Mouse (Mus musculus): Measurements from ENCODE around the gene Elf5.

Elf5 gene

DNA sequence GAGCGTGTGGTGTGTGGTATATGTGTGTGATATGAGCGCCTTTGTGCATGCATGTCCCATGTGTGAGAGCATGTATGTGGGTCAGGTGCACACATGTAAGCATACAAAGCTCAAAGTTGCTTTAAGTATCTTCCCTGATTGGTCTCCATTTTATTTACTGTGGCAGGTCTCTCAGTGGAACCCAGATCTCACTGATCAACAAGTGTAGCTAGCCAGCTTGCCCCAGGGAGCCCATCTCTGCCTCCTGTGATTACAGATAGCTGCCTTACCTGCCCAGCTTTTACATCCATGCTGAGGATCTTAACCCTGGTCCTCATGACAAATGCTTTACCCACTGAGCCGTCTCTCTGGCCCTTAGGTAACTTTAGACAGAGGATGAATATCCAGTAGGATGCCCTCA, 66.8 kb downstream of the Elf5 start:
- DNase-seq = no peak

DNA sequence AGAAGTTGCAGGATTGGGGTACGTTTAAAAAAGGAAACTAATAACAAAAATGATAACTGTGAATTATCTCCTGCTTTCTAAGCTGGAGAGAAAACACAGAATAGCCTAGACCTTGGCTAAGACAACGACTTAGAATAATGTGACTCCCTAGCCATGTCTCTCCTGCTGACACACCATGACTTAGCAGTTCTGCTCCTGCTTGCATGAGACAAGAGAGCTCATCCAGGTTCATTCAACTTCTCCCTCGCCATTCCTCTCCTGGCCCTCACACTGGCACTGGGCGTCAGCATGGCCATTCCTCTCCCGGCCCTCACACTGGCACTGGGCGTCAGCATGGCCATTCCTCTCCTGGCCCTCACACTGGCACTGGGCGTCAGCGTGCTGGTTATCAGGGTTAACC, 68.8 kb downstream of the Elf5 start:
- no peak for DNase-seq

DNA sequence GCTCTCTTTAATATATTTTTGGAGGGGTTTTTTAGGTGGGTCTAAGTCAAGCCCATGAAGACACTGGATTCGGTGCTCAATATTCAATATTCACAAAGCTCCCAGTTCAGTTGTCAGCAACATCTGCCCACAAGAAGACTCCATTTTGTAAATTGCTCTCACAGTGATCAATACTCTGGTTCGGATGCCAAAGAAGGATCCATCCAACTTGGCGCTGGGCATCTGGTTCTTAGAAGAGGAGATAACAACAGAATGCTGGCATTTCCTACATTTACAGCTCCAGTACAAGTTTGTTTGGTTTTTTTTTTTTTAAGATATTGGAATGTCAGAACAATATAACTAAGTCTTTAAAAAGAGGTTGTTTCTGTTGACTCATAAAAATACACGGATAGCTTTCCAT, 69.4 kb downstream of the Elf5 start:
- no peak for DNase-seq

DNA sequence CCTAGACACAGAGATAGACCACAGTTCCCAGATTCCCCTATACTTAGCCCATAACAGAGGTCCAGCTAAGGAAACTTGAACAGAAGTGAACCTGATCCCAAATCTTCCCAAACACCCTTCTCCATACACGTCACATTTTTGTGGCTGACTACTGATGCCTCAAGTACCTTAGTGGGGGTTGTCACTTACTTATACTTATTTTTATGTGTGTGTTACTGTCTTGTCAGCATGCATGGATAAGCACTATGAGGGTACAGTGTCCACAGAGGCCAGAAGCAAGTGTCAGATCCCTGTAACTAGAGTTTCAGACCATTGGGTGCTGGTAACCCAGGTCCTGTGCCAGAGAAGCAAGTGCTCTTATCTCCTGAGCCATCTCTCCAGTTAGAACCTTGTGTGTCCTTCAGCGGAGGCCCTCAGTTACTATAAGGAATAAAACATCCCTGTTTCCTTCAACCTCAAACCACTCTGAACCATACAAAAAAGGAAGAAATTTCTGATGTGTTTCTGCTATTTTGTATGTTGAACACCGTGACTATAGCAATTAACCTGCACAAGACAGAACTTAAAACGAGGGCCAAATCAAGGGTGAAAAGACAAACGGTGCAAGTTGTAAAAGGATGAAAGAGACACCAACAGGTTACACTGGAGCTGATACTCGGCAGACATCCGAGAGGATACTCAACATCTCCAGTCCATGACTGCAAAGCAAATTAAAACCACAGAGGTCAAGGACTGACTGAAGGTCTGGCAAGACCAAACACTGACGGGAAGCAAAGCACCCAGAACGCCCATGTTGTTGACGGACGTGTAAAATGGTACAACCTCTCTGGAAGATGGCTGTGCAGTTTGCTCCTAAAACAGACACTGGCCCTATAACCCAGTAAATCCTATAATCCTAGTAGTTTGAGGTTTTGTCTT, 70.1 kb downstream of the Elf5 start:
- DNase-seq = no peak

DNA sequence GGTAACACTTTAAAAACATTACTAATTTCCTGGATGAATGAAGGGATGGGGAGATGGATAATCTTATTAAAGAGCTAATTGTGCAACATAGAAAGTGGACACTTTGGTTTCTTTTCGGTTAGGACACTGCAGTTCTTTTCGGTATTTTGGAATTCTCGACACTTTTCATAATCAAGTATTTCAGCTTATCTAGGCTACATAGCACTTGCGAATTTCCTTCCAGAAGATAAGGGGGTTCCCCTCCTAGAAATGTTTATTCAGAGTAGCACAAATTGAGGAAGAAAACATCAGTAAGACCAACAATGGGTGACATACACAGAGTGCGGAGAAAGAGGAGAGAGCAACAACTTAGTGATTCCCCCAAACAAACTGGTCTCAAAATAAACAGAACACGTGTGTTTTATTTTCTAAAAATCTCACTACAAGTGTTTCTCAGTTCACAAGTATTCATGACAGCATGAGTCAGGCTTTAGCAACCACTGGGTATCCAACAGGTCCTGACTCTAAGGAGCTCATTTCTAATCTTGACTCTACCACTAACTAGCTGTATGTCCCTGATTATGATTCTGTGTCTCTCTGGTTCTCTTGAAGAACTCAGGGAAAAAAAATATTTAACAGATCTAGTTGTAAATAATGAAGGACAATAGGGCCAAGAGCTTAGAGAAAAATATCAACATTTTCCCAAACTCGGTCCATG, 71.9 kb downstream of the Elf5 start:
- no peak for DNase-seq

DNA sequence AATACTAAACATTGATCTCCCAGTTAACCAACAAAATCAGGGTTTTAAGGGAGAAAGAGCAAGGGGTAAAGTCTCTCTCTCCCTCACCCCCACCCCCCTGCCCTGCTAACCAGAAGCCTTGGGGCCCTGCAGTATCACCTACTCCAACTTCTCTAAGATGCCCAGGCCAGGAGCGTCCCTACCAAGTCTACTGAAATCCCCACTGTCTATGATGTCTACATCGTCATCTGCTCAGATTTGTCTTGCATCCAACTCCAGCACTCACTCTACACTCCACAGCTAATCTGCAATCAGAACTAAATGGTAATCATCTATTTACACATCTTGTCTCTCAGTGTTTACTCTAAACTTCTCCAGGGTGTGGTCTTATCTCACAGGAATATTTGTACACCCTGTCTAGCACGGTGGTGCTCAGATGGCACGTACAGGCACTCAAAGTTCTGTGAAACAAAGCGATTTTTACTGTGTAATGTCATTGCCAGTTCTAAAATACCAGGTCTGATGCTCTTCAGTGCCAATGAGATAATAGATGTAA, 72.6 kb downstream of the Elf5 start:
- no peak for DNase-seq

DNA sequence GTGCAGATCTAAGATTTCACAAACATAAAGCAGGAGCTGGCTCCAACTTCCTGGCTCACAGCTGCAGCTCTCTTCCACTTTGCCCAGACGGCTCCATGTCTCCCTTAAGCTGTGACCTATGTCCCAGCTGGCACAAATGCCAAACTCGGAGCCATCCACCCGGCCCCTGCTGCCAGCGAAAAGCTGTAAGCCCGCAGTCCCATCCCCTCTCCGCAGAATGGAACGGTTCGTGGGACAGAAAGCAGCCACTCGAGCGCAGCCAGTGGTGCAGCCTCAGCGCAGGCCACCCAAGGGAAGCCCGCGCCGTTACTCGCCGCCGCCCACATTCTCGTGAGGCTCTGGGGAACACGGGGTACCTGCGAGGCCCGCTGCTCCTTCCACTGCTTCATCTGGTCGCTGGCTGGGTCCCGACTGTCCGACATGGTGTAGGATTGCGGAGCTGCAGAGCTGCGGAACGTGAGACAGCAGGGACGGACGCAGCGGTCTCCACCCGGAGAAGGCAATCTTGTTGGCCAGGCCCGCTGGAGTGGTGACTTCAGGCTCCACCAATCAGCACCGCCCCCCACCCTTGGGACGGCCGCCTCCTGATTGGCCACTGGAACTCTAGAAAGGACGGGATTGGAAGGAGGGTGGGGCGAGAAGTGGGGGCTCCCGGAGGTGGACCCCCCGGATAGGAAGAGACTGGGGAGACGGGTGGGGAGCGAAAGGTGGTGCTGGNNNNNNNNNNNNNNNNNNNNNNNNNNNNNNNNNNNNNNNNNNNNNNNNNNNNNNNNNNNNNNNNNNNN, 73.3 kb downstream of the Elf5 start, which contains the start of gene Cat:
Gene Cat, minus strand, starts transcription at position 544 of the 785 bp plus-strand sequence.
- peak; percentile 98 for DNase-seq

DNA sequence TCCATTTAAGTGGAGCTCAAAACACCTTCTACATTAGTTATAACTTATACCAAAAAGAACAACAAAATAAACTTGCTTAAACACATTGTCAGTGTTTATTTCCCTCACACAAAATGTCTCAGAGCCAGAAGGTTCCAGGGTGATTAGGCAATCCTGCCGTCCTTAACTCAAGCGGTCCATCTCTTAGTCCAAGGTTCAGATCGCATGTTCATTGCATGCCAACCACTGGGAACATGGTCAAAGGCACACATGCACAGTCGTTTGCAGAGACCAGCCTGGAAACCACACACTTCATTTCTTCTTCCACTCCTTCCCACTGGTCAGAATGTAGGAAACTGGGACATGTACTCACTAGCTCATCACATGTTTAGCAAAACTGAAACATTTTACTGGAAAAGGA, 81.0 kb downstream of the Elf5 start:
- no peak for DNase-seq

DNA sequence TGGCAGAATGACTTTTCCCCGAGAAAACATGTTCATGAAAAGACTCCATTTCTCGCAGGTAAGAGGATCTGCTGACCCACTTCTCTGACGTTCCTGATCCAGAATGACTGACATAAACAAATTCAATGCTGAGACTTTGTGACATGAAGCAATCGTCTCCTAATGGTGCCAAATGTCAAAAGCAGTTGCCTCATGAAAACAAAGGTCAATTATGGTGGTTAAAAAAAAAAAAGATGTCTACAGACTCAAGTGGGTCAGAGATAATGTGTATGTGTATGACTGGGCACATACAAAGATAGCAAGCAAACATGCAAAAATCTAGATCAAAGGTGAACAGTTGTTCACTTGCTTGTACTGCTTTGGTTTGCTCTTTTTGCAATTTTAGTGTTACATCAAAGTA, 82.3 kb downstream of the Elf5 start:
- no peak for DNase-seq

DNA sequence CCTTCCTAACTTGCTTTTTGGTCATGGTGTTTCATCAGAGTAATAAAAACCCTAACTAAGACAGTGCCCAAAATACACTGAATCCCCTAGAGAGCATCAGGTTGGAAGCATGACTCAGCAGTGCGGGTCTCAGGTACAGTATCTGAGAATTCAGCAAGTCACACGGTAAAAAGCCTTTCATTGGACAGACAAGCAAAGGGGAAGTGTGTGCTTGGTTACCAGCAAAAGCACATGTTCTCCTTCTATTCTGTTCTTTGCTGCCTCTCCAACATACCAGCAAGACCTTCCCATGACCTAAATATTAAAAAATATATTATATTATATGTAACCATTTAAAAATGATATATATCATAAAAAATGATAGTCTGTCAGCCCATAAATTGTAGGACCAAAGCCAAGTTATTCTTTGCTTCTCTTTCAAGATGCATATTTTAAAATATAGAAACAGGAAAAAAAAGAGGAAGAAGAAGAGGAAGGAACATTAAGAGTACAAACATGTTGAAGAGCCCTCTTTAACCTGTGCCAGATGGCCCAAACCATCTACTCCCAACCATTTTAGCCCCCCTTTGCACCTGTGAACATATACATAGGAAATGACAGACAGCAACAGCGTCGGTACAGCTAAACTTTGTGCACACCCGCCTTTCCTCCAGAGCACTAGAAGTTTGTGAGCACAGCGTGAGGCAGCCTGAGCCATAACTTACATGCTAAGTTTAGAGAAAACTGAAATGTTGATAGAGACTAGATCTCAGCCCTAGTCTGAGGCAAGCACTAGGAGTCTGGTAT, 84.3 kb downstream of the Elf5 start:
- DNase-seq = no peak

Measured in kidney, adult 11 months (tissue).